Mouse (Mus musculus) forebrain, embryonic 14.5 days (tissue): ENCODE results near the gene Polrmt. TPM values are rescaled to one million over a fixed set of nuclear protein-coding genes. Genes with fewer than 3 reads are reported as not detected.

ENCODE experiments used
- ATAC-seq: fragments of 200-750 bp; cut with Nextera tagmentation; 2 replicates; pipeline ENCODE4 v1.8.0; 2017; ENCODE audit warnings: mild to moderate bottlenecking, moderate library complexity
- DNase-seq: peaks from one replicate; pipeline ENCODE4 v3.0.0-alpha.2; 2015; ENCODE audit warnings: low spot score
- H3K27ac ChIP-seq: fragments of 300-500 bp; sonication (generic); 2 replicates; pipeline ENCODE4 v1.5.1; 2014; ENCODE audit warnings: low read depth, mild to moderate bottlenecking, control low read depth, low read length, moderate library complexity
- H3K27me3 ChIP-seq: fragments of 300-500 bp; sonication (generic); replicated peaks from 2 replicates; pipeline ENCODE4 v1.6.1; 2014; ENCODE audit warnings: low read length, control low read depth, mixed read lengths; ENCODE audit not compliant: control insufficient read depth, insufficient read depth
- H3K36me3 ChIP-seq: fragments of 300-500 bp; sonication (generic); 2 replicates; pipeline ENCODE4 v1.6.1; 2014; ENCODE audit warnings: low read length, control low read depth; ENCODE audit not compliant: control insufficient read depth, insufficient read depth
- H3K4me1 ChIP-seq: fragments of 300-500 bp; sonication (generic); 2 replicates; pipeline ENCODE4 v1.6.1; 2014; ENCODE audit warnings: antibody characterized with exemption, low read length, control low read depth; ENCODE audit not compliant: control insufficient read depth, insufficient read depth
- H3K4me2 ChIP-seq: fragments of 300-500 bp; sonication (generic); 2 replicates; pipeline ENCODE4 v1.6.1; 2014; ENCODE audit warnings: mild to moderate bottlenecking, control low read depth, low read length
- H3K4me3 ChIP-seq: fragments of 300-500 bp; sonication (generic); 2 replicates; pipeline ENCODE4 v1.5.1; 2014; ENCODE audit warnings: low read depth, low read length, control low read depth
- H3K9ac ChIP-seq: fragments of 300-500 bp; sonication (generic); 2 replicates; pipeline ENCODE4 v1.6.1; 2014; ENCODE audit warnings: mild to moderate bottlenecking, low read length, control low read depth, moderate library complexity
- H3K9me3 ChIP-seq: fragments of 300-500 bp; sonication (generic); replicated peaks from 2 replicates; pipeline ENCODE4 v1.6.1; 2016; ENCODE audit warnings: low read length, control low read depth, mixed read lengths; ENCODE audit not compliant: control insufficient read depth
- WGBS: fragments of 180-500 bp; shearing (Covaris S2); extraction: QIAGEN DNeasy Blood & Tissue Kit; methylation state at CpG from one replicate; pipeline ENCODE4 v1.1.7; 2014; 5-methylcytosine and 5-hydroxymethylcytosine counted together
- polyA plus RNA-seq: library from polyadenylated mRNA; unstranded; fragments of >200 nt; fragmentation: Nextera tagmentation; extraction: Ambion mirVana; gene quantifications from 2 replicates; pipeline ENCODE4 v1.2.1, GENCODE M21; 2014

Polrmt gene
- polyA plus RNA-seq, 1 experiment from 2014 or later = 32.1 TPM

- 0 out of 2 replicates have a peak, but pooled peaks cover 2% of the 10 kb centered on the region for H3K27me3 ChIP-seq
- no peak overlapping the region for H3K4me3 ChIP-seq
- no peak overlapping the region for H3K27ac ChIP-seq
- ATAC-seq (no peak), DNase-seq (no peak)
- no peak overlapping the region for H3K9ac ChIP-seq
- WGBS = 88% methylated on average over 10 of the region's 10 CpGs
- no peaks in the 10 kb centered on the region for H3K4me1 ChIP-seq
- peaks cover 19% of the 10 kb centered on the region for H3K9me3 ChIP-seq
- H3K36me3 ChIP-seq = peaks cover 95% of the 10 kb centered on the region
- H3K4me2 ChIP-seq = no peak overlapping the region
Observed at GRCm38 (mm10) chr10:79738259-79738658, 8.1 kb downstream of the Polrmt start.

- ATAC-seq (no peak), DNase-seq (no peak)
- Histone ChIP-seq H3K36me3 (peaks cover 80% of the 10 kb centered on the region), H3K9ac (no peak overlapping the region), H3K4me2 (no peak overlapping the region), H3K27ac (no peak overlapping the region), H3K9me3 (peaks cover 19% of the 10 kb centered on the region), H3K4me3 (no peak overlapping the region), H3K4me1 (no peaks in the 10 kb centered on the region), H3K27me3 (0 out of 2 replicates have a peak, but pooled peaks cover 2% of the 10 kb centered on the region)
- 90% methylated on average over 14 of the region's 14 CpGs for WGBS
Observed at GRCm38 (mm10) chr10:79736706-79737105, 9.7 kb downstream of the Polrmt start.

DNA sequence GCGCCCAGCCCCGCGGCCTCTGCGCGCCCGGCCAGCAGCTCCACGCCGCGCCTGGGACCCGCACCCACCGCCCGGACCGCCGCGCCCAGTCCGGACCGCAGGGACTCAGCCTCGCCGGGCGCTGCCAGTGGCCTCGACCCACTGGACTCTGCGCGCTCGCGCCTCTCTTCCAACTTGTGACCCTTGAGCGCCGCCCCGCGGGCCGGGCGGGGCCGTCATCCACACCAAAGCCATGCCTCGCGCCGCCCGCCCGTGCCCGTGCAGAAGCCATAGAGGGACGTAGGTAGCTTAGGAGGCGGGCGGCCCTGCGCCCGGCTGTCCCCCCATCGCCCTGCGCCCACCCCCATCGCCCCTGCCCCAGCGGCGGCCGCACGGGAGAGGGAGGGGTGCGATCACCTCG is 11.0 kb downstream of the Polrmt start:
- DNase-seq (no peak), ATAC-seq (no peak)
- WGBS = 42% methylated on average over 52 of the region's 52 CpGs

GRCm38 (mm10) chr10:79733847-79734246 is 12.5 kb downstream of the Polrmt start:
- H3K36me3 ChIP-seq = peaks cover 52% of the 10 kb centered on the region
- no peak overlapping the region for H3K27ac ChIP-seq
- WGBS = 91% methylated on average over 15 of the region's 15 CpGs

More for the DNA sequence above, 11.0 kb downstream of the Polrmt start:
- Histone ChIP-seq H3K4me1 (no peaks in the 10 kb centered on the region), H3K4me3 (no peak overlapping the region), H3K9ac (no peak overlapping the region), H3K9me3 (peaks cover 19% of the 10 kb centered on the region), H3K27me3 (0 out of 2 replicates have a peak, but pooled peaks cover 2% of the 10 kb centered on the region), H3K27ac (no peak overlapping the region), H3K36me3 (peaks cover 67% of the 10 kb centered on the region), H3K4me2 (no peak overlapping the region)

DNA sequence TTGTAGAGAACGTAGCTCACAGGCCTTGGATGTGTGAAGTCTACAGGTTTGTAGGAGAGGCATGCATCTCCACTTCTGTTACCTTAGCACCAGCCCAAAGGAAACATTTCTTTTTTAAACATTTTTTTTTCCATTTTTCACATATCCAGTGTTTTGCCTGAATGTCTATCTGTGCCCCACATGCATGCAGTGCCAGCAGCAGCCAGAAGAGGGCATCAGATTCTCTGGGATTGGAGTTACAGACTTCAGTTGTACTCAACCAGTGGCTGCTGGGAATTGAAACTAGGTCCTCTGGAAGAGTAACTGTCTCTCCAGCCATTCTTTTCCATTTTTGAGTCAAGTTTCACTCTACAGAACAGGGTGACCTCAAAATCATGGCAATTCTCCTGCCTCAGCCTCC is 13.9 kb downstream of the Polrmt start:
- H3K36me3 ChIP-seq = peaks cover 38% of the 10 kb centered on the region

More at GRCm38 (mm10) chr10:79733847-79734246, 12.5 kb downstream of the Polrmt start:
- H3K4me1 ChIP-seq = no peaks in the 10 kb centered on the region
- DNase-seq = no peak
- H3K4me3 ChIP-seq = no peak overlapping the region
- ATAC-seq = no peak
- H3K9me3 ChIP-seq = peaks cover 6% of the 10 kb centered on the region
- no peak overlapping the region for H3K4me2 ChIP-seq
- H3K9ac ChIP-seq = no peak overlapping the region
- H3K27me3 ChIP-seq = 0 out of 2 replicates have a peak, but pooled peaks cover 2% of the 10 kb centered on the region

DNA sequence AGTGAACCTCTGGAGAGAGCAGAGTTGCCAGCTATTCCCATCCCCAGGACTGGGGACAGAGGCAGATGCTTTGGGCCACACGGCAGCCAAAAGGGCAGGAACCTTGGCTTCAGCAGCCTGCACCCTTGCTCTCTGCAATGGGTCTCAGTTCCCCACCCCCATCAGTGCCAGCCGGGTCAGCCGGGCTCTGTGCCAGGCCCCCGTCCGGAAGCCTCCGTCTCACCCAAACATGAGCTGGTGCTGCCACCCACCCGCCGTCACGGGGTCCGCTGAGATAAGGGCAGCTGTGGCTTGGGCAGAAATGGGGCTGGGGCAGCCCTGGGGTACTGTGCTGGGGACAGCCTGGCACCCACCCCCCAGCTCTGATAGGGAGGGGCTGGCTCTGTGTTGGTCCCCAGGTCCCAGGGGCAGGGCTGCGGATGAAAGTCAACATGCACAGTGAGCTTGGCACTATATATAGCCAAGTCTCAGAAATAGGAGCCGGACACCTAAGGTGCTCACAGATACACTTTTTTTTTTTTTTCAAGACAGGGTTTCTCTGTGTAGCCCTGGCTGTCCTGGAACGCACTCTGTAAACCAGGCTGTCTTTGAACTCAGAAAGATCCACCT is 16.9 kb downstream of the Polrmt start:
- Histone ChIP-seq H3K27me3 (no peaks in the 10 kb centered on the region), H3K9me3 (no peaks in the 10 kb centered on the region), H3K4me2 (no peak overlapping the region), H3K36me3 (peaks cover 9% of the 10 kb centered on the region; the same call in 1 of the 2 replicates), H3K4me1 (no peaks in the 10 kb centered on the region), H3K27ac (no peak overlapping the region), H3K9ac (no peak overlapping the region), H3K4me3 (no peak overlapping the region)
- WGBS = 69% methylated on average over 13 of the region's 13 CpGs
- ATAC-seq = 0 out of 2 replicates have a peak, but pooled peaks have one; percentile 27
- no peak for DNase-seq

More for the DNA sequence above, 13.9 kb downstream of the Polrmt start:
- Histone ChIP-seq H3K27ac (no peak overlapping the region), H3K4me2 (no peak overlapping the region), H3K4me3 (no peak overlapping the region), H3K27me3 (0 out of 2 replicates have a peak, but pooled peaks cover 2% of the 10 kb centered on the region), H3K9me3 (0 out of 2 replicates have a peak, but pooled peaks cover 2% of the 10 kb centered on the region), H3K9ac (no peak overlapping the region), H3K4me1 (no peaks in the 10 kb centered on the region)
- ATAC-seq = no peak
- 96% methylated on average over 1 of the region's 1 CpGs for WGBS
- no peak for DNase-seq

DNA sequence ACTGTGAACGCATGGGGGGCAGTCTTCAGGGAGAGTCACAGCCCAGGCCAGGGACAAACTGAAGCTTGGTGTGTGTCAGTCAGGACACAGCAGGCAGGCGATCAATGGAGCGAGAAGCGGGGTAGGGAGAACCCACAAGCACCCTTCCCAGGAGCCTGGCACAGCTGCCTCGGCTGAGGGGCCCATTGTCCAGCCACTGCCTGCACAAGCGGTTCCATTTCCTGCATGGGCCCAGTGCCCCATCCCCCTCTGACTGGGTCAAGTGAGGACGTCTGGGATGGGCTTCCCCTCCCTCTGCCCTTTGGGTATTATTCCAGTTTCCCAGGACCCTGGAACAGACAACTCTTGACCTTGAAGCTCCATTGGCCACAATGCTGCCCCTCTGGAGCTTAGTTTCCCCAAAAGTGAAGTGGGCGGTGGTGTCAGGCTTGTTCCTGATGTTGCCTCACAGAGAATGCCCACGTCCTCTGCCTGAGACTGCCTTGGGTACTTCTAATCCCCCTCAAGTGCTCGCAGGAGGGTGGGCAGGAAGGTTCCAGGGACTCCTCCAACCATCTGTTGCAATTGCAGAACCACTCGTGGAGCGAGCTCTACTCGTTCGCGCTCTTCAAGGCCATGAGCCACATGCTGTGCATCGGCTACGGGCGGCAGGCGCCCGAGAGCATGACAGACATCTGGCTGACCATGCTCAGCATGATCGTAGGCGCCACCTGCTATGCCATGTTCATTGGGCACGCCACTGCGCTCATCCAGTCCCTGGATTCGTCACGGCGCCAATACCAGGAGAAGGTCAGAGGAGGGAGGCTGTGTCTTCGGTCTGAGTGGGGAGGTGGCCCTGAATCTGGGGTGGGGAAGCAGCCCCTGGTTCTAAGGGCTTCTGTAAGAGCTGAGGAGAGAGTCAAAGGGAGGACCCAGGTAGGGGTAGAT is 17.8 kb downstream of the Polrmt start:
- no peak overlapping the region for H3K4me3 ChIP-seq
- no peak overlapping the region for H3K4me2 ChIP-seq
- 76% methylated on average over 28 of the region's 28 CpGs for WGBS
- no peaks in the 10 kb centered on the region for H3K27me3 ChIP-seq
- H3K36me3 ChIP-seq = peaks cover under 1% of the 10 kb centered on the region; the same call in 1 of the 2 replicates
- no peaks in the 10 kb centered on the region for H3K4me1 ChIP-seq
- ATAC-seq (no peak), DNase-seq (no peak)
- H3K27ac ChIP-seq = no peak overlapping the region
- H3K9ac ChIP-seq = no peak overlapping the region
- H3K9me3 ChIP-seq = no peaks in the 10 kb centered on the region

GRCm38 (mm10) chr10:79726090-79726489 is 20.3 kb downstream of the Polrmt start:
- H3K9ac ChIP-seq = no peak overlapping the region
- no peaks in the 10 kb centered on the region for H3K27me3 ChIP-seq
- no peak overlapping the region for H3K27ac ChIP-seq
- no peaks in the 10 kb centered on the region for H3K36me3 ChIP-seq
- H3K9me3 ChIP-seq = no peaks in the 10 kb centered on the region
- WGBS = 36% methylated on average over 11 of the region's 11 CpGs
- ATAC-seq (no peak), DNase-seq (no peak)
- no peak overlapping the region for H3K4me2 ChIP-seq
- no peak overlapping the region for H3K4me3 ChIP-seq
- no peaks in the 10 kb centered on the region for H3K4me1 ChIP-seq
